Mouse (Mus musculus) kidney, postnatal 14 days (tissue): ENCODE results near the gene Klhdc9.

Experiments
- DNase-seq: peaks from one replicate; pipeline ENCODE4 v3.0.0; 2022; ENCODE audit warnings: mixed read lengths

Gene Klhdc9

GRCm38 (mm10) chr1:171360656-171361055 is at the start of gene Klhdc9:
TSS of gene Klhdc9 (minus strand) at chr1:171360798.
- peak; percentile 95 for DNase-seq

- no peak for DNase-seq
These were observed 49.6 kb upstream of the Klhdc9 start for GRCm38 (mm10) chr1:171410231-171410630.

- DNase-seq: no peak
These were observed 46.7 kb upstream of the Klhdc9 start for GRCm38 (mm10) chr1:171407263-171407662.

- no peak for DNase-seq
These were observed 42.4 kb upstream of the Klhdc9 start for GRCm38 (mm10) chr1:171402991-171403390.

- DNase-seq: no peak
These were observed 41.2 kb upstream of the Klhdc9 start for GRCm38 (mm10) chr1:171401821-171402220.

- no peak for DNase-seq
These were observed 29.5 kb upstream of the Klhdc9 start for GRCm38 (mm10) chr1:171390101-171390500.

GRCm38 (mm10) chr1:171388376-171389102 is 27.9 kb upstream of the Klhdc9 start, which contains the start of gene Arhgap30:
TSS of gene Arhgap30 (plus strand) at chr1:171388954.
- DNase-seq: peak; percentile 13

GRCm38 (mm10) chr1:171387099-171387498 is 26.5 kb upstream of the Klhdc9 start:
- no peak for DNase-seq

GRCm38 (mm10) chr1:171385171-171385570 is 24.6 kb upstream of the Klhdc9 start:
- no peak for DNase-seq

GRCm38 (mm10) chr1:171384361-171384760 is 23.8 kb upstream of the Klhdc9 start:
- DNase-seq: no peak

GRCm38 (mm10) chr1:171382096-171382620 is 21.6 kb upstream of the Klhdc9 start:
- DNase-seq: no peak

GRCm38 (mm10) chr1:171379935-171380599 is 19.5 kb upstream of the Klhdc9 start:
- peak; percentile 81 for DNase-seq

GRCm38 (mm10) chr1:171378298-171378697 is 17.7 kb upstream of the Klhdc9 start:
- DNase-seq: no peak

- no peak for DNase-seq
These were observed 15.1 kb upstream of the Klhdc9 start for GRCm38 (mm10) chr1:171375646-171376097.

GRCm38 (mm10) chr1:171373946-171374345 is 13.3 kb upstream of the Klhdc9 start:
- DNase-seq: no peak

- DNase-seq: no peak
These were observed 12.3 kb upstream of the Klhdc9 start for GRCm38 (mm10) chr1:171372880-171373279.

GRCm38 (mm10) chr1:171369845-171370556 is 9.4 kb upstream of the Klhdc9 start, which contains the start of gene Nectin4:
TSS of gene Nectin4 (plus strand) at chr1:171370099.
- DNase-seq: peak; percentile 58

GRCm38 (mm10) chr1:171365934-171366333 is 5.3 kb upstream of the Klhdc9 start:
- no peak for DNase-seq

GRCm38 (mm10) chr1:171361106-171362103 is 807 bp upstream of the Klhdc9 start:
- peak; percentile 74 for DNase-seq

GRCm38 (mm10) chr1:171360253-171360652 is 345 bp downstream of the Klhdc9 start:
- DNase-seq: no peak

- DNase-seq: peak; percentile 47
These were observed 2.2 kb downstream of the Klhdc9 start for GRCm38 (mm10) chr1:171358421-171358820.

- no peak for DNase-seq
These were observed 3.8 kb downstream of the Klhdc9 start for GRCm38 (mm10) chr1:171356814-171357213.
